10 mouse cellular contexts compared by ENCODE assay signal in genomic region chr11:74548781-74549382, GRCm38 (mm10).
DNase-seq lines count a peak whose midpoint lies in the region; ATAC-seq and TF ChIP-seq lines count a peak whose summit lies in the region.
"Had no signal": no experiment of that assay in that cellular context is flagged by ENCODE, and none has a peak within 500 bp of the region (broad histone marks: within the 10 kb centered on the region; RNA-seq: fewer than 3 reads in every experiment).

No protein-coding gene starts in this region.

- no peak for DNase-seq in forebrain, embryonic 11.5 days (ENCODE audit: low spot score)
- DNase-seq in lung, postnatal 14 days: no peak
- DNase-seq in embryo, embryonic 11 days: peak; percentile 63
- no peak for DNase-seq in layer of hippocampus, postnatal 25 days (ENCODE audit: extremely low spot score in 1 of 2, low spot score in 1 of 2)
- DNase-seq in left cerebral cortex, adult 18-20 months (ENCODE audit: low spot score in 2 of 2): no peak
- DNase-seq: gastrocnemius, postnatal 10 days; right cerebral cortex, adult 18-20 months had no signal

- no peaks in the 10 kb centered on the region for H3K79me2 ChIP-seq in myocyte (ENCODE audit: control insufficient read depth, insufficient read depth)

- peak overlapping the region; percentile 27; the same call in 1 of the 2 replicates for H3K9ac ChIP-seq in forebrain, embryonic 11.5 days (ENCODE audit: low read length)
- H3K9ac ChIP-seq in forebrain, embryonic 15.5 days (replicated peaks): no peak overlapping the region
- H3K9ac ChIP-seq in lung, embryonic 16.5 days (ENCODE audit: low read length): no peak overlapping the region

- H3K4me1 ChIP-seq in forebrain, embryonic 11.5 days (replicated peaks; ENCODE audit: control insufficient read depth, insufficient read depth, low read length): peaks cover 10% of the 10 kb centered on the region; the same call in 1 of the 2 replicates
- H3K4me1 ChIP-seq in forebrain, embryonic 15.5 days: peaks cover 12% of the 10 kb centered on the region
- H3K4me1 ChIP-seq in lung, embryonic 16.5 days (replicated peaks; ENCODE audit: control insufficient read depth, insufficient read depth, low read length): peaks cover 15% of the 10 kb centered on the region

- H3K4me3 ChIP-seq in forebrain, embryonic 11.5 days (ENCODE audit: low read depth, low read length): no peak overlapping the region
- H3K4me3 ChIP-seq in forebrain, embryonic 15.5 days: no peak overlapping the region
- H3K4me3 ChIP-seq in lung, embryonic 16.5 days (ENCODE audit: low read length): no peak overlapping the region
- H3K4me3 ChIP-seq in myocyte: no peak overlapping the region

- H3K27ac ChIP-seq in forebrain, embryonic 11.5 days (ENCODE audit: low read depth, low read length): no peak overlapping the region
- no peak overlapping the region for H3K27ac ChIP-seq in forebrain, embryonic 15.5 days (replicated peaks)
- H3K27ac ChIP-seq in lung, embryonic 16.5 days (ENCODE audit: low read length): 0 out of 2 replicates have a peak overlapping the region, but pooled peaks have one; percentile 34

- no peak overlapping the region for H3K4me2 ChIP-seq in forebrain, embryonic 11.5 days (ENCODE audit: low read depth, low read length, severe bottlenecking)
- no peak overlapping the region for H3K4me2 ChIP-seq in forebrain, embryonic 15.5 days (replicated peaks)
- H3K4me2 ChIP-seq in lung, embryonic 16.5 days (ENCODE audit: low read depth, low read length): no peak overlapping the region
- no peak overlapping the region for H3K4me2 ChIP-seq in myocyte (ENCODE audit: low read depth)

- ATAC-seq in forebrain, embryonic 11.5 days (replicated peaks; ENCODE audit: low FRiP score): peak; percentile 49; the same call in 1 of the 2 replicates
- ATAC-seq in forebrain, embryonic 15.5 days (replicated peaks): no peak
- peak; percentile 30 for ATAC-seq in lung, embryonic 16.5 days (ENCODE audit: low read depth)

- H3ac ChIP-seq in myocyte (ENCODE audit: control insufficient read depth, insufficient read length): no peak overlapping the region

- TF ChIP-seq POLR2A in myocyte (IDR thresholded peaks at IDR 0.05; ENCODE audit: insufficient read length, low read depth): no peak

- WGBS in forebrain, embryonic 11.5 days: 12% methylated on average over 7 of the region's 7 CpGs
- WGBS in forebrain, embryonic 15.5 days: 6% methylated on average over 7 of the region's 7 CpGs
- 14% methylated on average over 7 of the region's 7 CpGs for WGBS in lung, embryonic 16.5 days

- H3K36me3 ChIP-seq in forebrain, embryonic 11.5 days (ENCODE audit: control insufficient read depth, insufficient read depth, low read length): no peaks in the 10 kb centered on the region
- no peaks in the 10 kb centered on the region for H3K36me3 ChIP-seq in forebrain, embryonic 15.5 days
- no peaks in the 10 kb centered on the region for H3K36me3 ChIP-seq in lung, embryonic 16.5 days (ENCODE audit: control insufficient read depth, insufficient read depth, low read length)
- H3K36me3 ChIP-seq in myocyte (ENCODE audit: control insufficient read depth, insufficient read depth): no peaks in the 10 kb centered on the region

- no peaks in the 10 kb centered on the region for H3K9me3 ChIP-seq in forebrain, embryonic 11.5 days (ENCODE audit: control insufficient read depth, low read length)
- no peaks in the 10 kb centered on the region for H3K9me3 ChIP-seq in forebrain, embryonic 15.5 days
- no peaks in the 10 kb centered on the region for H3K9me3 ChIP-seq in lung, embryonic 16.5 days (ENCODE audit: control insufficient read depth, low read length)

- H3K27me3 ChIP-seq in forebrain, embryonic 11.5 days (ENCODE audit: control insufficient read depth, insufficient read depth, low read length): no peaks in the 10 kb centered on the region
- H3K27me3 ChIP-seq in forebrain, embryonic 15.5 days: no peaks in the 10 kb centered on the region
- no peaks in the 10 kb centered on the region for H3K27me3 ChIP-seq in lung, embryonic 16.5 days (ENCODE audit: control insufficient read depth, insufficient read depth, low read depth, low read length)
- no peaks in the 10 kb centered on the region for H3K27me3 ChIP-seq in myocyte (ENCODE audit: control insufficient read depth, insufficient read depth, insufficient read length)

TF ChIP-seq in myocyte, 11 proteins besides CTCF, POLR2A, EP300 and RAD21:
- TF ChIP-seq MYOD1 (IDR thresholded peaks at IDR 0.05; ENCODE audit: control insufficient read depth in 1 of 3, insufficient read length in 2 of 3, low read depth in 2 of 3) (no peak), REST (IDR thresholded peaks at IDR 0.05; ENCODE audit: insufficient read depth, insufficient read length) (no peak), TCF3 (IDR thresholded peaks at IDR 0.05; ENCODE audit: insufficient read length, low read depth) (no peak), USF1 (IDR thresholded peaks at IDR 0.05; ENCODE audit: low read depth) (peak; percentile 38), MAX (IDR thresholded peaks at IDR 0.05; ENCODE audit: low read depth) (no peak), TCF12 (IDR thresholded peaks at IDR 0.05; ENCODE audit: insufficient read depth, poor library complexity, severe bottlenecking) (no peak)
